Mouse (Mus musculus) kidney, adult 2 months (tissue): ENCODE results near the gene Rilpl1. TPM values are rescaled to one million over a fixed set of nuclear protein-coding genes. Genes with fewer than 3 reads are reported as not detected.

Source experiments
- DNase-seq: peaks from one replicate; pipeline ENCODE4 v3.0.0; 2021
- H3K27ac ChIP-seq: fragments of 200-500 bp; 2 replicates; pipeline ENCODE4 v1.5.1; 2012; ENCODE audit warnings: low read depth, low read length, control low read depth, inconsistent platforms; ENCODE audit not compliant: insufficient read depth
- H3K27me3 ChIP-seq: fragments of 200-500 bp; replicated peaks from 2 replicates; pipeline ENCODE4 v1.6.1; 2012; ENCODE audit warnings: mild to moderate bottlenecking, moderate library complexity, low read length, inconsistent platforms; ENCODE audit not compliant: control insufficient read depth, insufficient read depth
- H3K36me3 ChIP-seq: fragments of 200-500 bp; 2 replicates; pipeline ENCODE4 v1.6.1; 2012; ENCODE audit warnings: mild to moderate bottlenecking, moderate library complexity, low read length, inconsistent platforms; ENCODE audit not compliant: control insufficient read depth, insufficient read depth
- H3K4me1 ChIP-seq: fragments of 200-500 bp; 2 replicates; pipeline ENCODE4 v1.6.1; 2011; ENCODE audit warnings: low read length; ENCODE audit not compliant: control insufficient read depth, insufficient read depth
- H3K4me3 ChIP-seq: fragments of 200-500 bp; 2 replicates; pipeline ENCODE4 v1.5.1; 2011; ENCODE audit warnings: mild to moderate bottlenecking, low read depth, low read length, control low read depth; ENCODE audit not compliant: insufficient read depth
- CTCF ChIP-seq: fragments of 200-500 bp; conservative IDR thresholded peaks from 2 replicates; pipeline ENCODE4 v1.5.1; 2011; ENCODE audit warnings: low read depth, mild to moderate bottlenecking, control low read depth, low read length, moderate library complexity, mixed read lengths; ENCODE audit not compliant: insufficient read depth, insufficient read length
- POLR2A ChIP-seq: fragments of 200-500 bp; IDR thresholded peaks from one replicate; pipeline ENCODE4 v1.6.1; 2011; ENCODE audit warnings: low read depth, low read length, control low read depth
- WGBS: fragments of 180-500 bp; shearing (Covaris S2); methylation state at CpG from one replicate; pipeline ENCODE4 v1.1.7; 2018; 5-methylcytosine and 5-hydroxymethylcytosine counted together
- polyA plus RNA-seq: library from polyadenylated mRNA; depleted of rRNA; stranded (reverse); fragments of >200 nt; gene quantifications from 2 replicates; pipeline ENCODE4 v1.2.3, GENCODE M21; 2012

The Rilpl1 gene
- polyA plus RNA-seq, 1 experiment, result 12.5 TPM

DNA sequence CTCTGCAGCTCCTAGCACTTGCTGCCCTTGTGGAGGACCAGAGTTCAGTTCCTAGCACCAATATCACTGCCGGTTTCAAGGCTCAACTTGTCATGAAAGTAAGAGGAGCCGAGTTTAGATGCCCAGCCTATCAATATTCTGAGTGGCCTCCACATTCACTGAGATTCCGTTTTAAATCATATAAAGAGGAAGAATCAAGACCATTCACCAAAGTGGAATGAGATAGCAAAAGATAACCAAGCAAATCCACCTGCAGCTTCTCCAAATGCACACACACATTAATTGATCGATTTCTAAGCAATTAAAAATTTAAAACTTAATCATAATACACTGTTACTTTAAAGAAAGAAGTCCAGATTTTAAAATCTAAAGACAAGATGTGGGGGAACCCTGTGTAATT lies 49.5 kb downstream of the Rilpl1 start:
- Histone ChIP-seq H3K4me3 (no peak overlapping the region), H3K27ac (no peak overlapping the region), H3K36me3 (no peaks in the 10 kb centered on the region), H3K4me1 (peaks cover 3% of the 10 kb centered on the region; the same call in 1 of the 2 replicates), H3K27me3 (no peaks in the 10 kb centered on the region)
- no peak for DNase-seq
- TF ChIP-seq CTCF (no peak), POLR2A (no peak)
- WGBS, result 90% methylated on average over 4 of the region's 4 CpGs

GRCm38 (mm10) chr5:124480119-124480518 lies 51.1 kb downstream of the Rilpl1 start:
- TF ChIP-seq POLR2A (no peak), CTCF (no peak)
- Histone ChIP-seq H3K27ac (no peak overlapping the region), H3K36me3 (no peaks in the 10 kb centered on the region), H3K27me3 (no peaks in the 10 kb centered on the region), H3K4me1 (peaks cover 8% of the 10 kb centered on the region; the same call in 1 of the 2 replicates), H3K4me3 (no peak overlapping the region)
- DNase-seq, result no peak
- WGBS, result 66% methylated on average over 4 of the region's 4 CpGs

- Histone ChIP-seq H3K36me3 (no peaks in the 10 kb centered on the region), H3K27ac (peak overlapping the region; percentile 37), H3K4me3 (no peak overlapping the region), H3K27me3 (no peaks in the 10 kb centered on the region), H3K4me1 (peaks cover 5% of the 10 kb centered on the region; the same call in 1 of the 2 replicates)
- no peak for TF ChIP-seq CTCF
- no peak for TF ChIP-seq POLR2A
- 61% methylated on average over 1 of the region's 1 CpGs for WGBS
- DNase-seq, result no peak
Observed at GRCm38 (mm10) chr5:124478873-124479204, 52.4 kb downstream of the Rilpl1 start.

DNA sequence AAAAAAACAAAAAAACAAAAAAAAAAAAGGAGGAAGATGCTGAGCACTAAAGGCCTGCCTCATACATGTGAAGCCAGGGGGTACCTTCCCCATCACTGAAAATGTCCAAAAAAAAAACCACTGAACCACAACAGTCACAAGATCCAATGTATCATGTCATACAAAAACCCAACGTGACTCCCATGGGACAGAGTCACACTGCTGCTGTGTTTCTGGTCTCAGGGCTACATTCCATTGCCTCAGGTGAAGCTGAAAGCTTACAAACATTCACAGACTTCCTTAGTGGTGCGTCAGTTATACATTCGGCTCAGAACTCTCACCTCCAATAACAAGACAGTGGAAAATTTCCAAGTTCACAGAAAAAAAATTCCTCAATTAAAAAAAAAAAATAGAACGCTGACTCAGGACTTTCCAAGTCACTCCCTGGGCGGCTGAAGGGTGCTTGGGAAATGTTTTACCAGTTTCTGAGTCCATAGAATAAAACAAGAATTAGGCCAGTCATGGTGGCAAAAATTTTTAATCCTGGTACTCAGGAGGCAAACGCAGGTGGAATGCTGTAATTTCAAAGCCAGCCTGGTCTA lies 60.5 kb downstream of the Rilpl1 start:
- peak; percentile 78 for DNase-seq
- 26% methylated on average over 6 of the region's 6 CpGs for WGBS
- Histone ChIP-seq H3K4me1 (peaks cover 11% of the 10 kb centered on the region), H3K36me3 (peaks cover 6% of the 10 kb centered on the region; the same call in 1 of the 2 replicates), H3K27me3 (no peaks in the 10 kb centered on the region), H3K27ac (peak overlapping the region; percentile 92), H3K4me3 (no peak overlapping the region)
- TF ChIP-seq POLR2A, result no peak
- no peak for TF ChIP-seq CTCF

DNA sequence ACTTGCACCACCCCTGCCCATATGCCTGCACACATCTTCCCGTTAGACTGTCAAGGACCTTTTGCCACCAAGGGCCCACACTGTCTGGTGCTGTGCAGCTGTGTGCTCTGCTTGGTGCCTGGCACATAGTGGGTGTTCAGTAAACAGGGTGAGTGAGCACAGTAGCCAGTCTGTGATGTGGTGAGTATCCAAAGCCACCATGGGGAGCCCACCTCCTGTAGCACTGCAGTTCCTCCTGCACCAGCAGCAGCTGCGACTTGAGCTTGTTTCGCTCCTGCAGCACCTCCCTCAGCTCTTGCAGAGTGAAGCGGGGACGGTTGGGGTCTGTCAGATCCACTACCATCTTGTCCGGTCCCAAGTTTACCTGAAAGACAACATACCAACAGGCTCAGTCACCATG lies 61.7 kb downstream of the Rilpl1 start:
- Histone ChIP-seq H3K4me3 (no peak overlapping the region), H3K4me1 (peaks cover 6% of the 10 kb centered on the region), H3K36me3 (peaks cover 6% of the 10 kb centered on the region; the same call in 1 of the 2 replicates), H3K27me3 (no peaks in the 10 kb centered on the region), H3K27ac (no peak overlapping the region)
- TF ChIP-seq POLR2A, result no peak
- TF ChIP-seq CTCF, result no peak
- no peak for DNase-seq
- WGBS, result 98% methylated on average over 6 of the region's 6 CpGs

GRCm38 (mm10) chr5:124468365-124468764 lies 62.8 kb downstream of the Rilpl1 start:
- no peak overlapping the region for H3K4me3 ChIP-seq
- H3K27me3 ChIP-seq, result no peaks in the 10 kb centered on the region
- H3K36me3 ChIP-seq, result peaks cover 6% of the 10 kb centered on the region; the same call in 1 of the 2 replicates
- TF ChIP-seq POLR2A (no peak), CTCF (no peak)
- no peak overlapping the region for H3K27ac ChIP-seq
- no peak for DNase-seq
- WGBS, result 82% methylated on average over 7 of the region's 7 CpGs
- H3K4me1 ChIP-seq, result peaks cover 6% of the 10 kb centered on the region

GRCm38 (mm10) chr5:124467766-124468165 lies 63.4 kb downstream of the Rilpl1 start:
- peaks cover 6% of the 10 kb centered on the region; the same call in 1 of the 2 replicates for H3K36me3 ChIP-seq
- peak; percentile 61 for DNase-seq
- H3K27me3 ChIP-seq, result no peaks in the 10 kb centered on the region
- no peak overlapping the region for H3K4me3 ChIP-seq
- H3K4me1 ChIP-seq, result peaks cover 6% of the 10 kb centered on the region
- WGBS, result 61% methylated on average over 1 of the region's 1 CpGs
- TF ChIP-seq CTCF (no peak), POLR2A (no peak)
- H3K27ac ChIP-seq, result no peak overlapping the region
